Mouse (Mus musculus) C2C12 (cell line): ENCODE measurements around the gene Slc4a1.

ENCODE experiments used
- CTCF ChIP-seq: IDR thresholded peaks from one replicate; pipeline ENCODE4 v1.5.1; 2011; ENCODE audit not compliant: control insufficient read depth, insufficient read depth, insufficient read length
- MAX ChIP-seq: IDR thresholded peaks from one replicate; pipeline ENCODE4 v1.6.1; 2011; ENCODE audit warnings: mild to moderate bottlenecking, control low read depth
- MYOG ChIP-seq: IDR thresholded peaks from one replicate; pipeline ENCODE4 v1.6.1; 2011; ENCODE audit not compliant: control insufficient read depth, insufficient read length; ENCODE audit errors: extremely low read depth
- USF1 ChIP-seq: IDR thresholded peaks from one replicate; pipeline ENCODE4 v1.6.1; 2011; ENCODE audit warnings: low read depth, mild to moderate bottlenecking, control low read depth, moderate library complexity

DNA sequence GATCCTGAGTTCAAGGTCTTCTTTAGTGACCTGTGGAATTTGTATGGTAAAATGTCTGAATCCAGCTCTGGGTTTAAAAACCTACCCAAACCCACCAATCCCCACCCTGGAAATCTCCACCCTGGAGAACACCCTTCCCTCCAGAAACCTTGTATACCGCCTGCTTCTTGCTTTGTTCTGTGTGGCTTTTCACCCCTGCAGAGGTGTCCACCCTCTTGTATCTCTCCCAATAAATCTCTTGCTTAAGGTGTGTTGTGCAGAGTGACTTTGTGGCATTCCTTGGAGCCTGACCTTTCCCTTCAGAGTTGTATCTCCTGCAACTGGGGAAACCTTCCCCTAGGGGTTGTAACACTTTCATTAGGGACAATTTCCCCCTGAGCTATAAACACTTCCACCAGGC is 28.1 kb downstream of the Slc4a1 start:
- TF ChIP-seq CTCF (no peak), USF1 (no peak), MYOG (no peak), MAX (no peak)
